Mouse (Mus musculus) CD8-positive naive resting alpha-beta T cell, adult 2 months (primary cell): ENCODE data around the gene Rbm6.

ENCODE experiments used
- DNase-seq, 2 experiments: peaks; one replicate each; pipeline ENCODE4 v3.0.0; 2022; ENCODE audit warnings: low read depth in 2 of 2, low spot score in 2 of 2

Rbm6 gene

DNA sequence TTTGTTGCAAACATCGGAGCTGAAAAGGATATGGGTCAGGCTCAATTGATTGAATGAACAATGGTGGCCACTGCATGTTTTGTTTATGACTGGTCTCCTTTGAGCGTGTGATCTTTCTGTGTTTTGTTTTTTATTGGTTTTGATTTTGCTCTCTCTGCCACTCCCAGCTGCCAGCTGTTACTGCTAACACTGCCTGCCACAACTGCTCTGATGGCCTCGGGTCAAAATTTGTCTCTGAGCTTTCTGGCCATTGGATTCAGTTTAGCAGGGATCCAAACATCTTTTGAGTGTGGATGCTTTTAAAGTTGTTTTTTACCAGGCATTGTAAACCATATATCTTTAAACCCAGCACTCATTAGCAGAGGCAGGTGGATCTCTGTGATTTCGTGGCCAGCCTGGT is 7.4 kb upstream of the Rbm6 start:
- no peak for DNase-seq

DNA sequence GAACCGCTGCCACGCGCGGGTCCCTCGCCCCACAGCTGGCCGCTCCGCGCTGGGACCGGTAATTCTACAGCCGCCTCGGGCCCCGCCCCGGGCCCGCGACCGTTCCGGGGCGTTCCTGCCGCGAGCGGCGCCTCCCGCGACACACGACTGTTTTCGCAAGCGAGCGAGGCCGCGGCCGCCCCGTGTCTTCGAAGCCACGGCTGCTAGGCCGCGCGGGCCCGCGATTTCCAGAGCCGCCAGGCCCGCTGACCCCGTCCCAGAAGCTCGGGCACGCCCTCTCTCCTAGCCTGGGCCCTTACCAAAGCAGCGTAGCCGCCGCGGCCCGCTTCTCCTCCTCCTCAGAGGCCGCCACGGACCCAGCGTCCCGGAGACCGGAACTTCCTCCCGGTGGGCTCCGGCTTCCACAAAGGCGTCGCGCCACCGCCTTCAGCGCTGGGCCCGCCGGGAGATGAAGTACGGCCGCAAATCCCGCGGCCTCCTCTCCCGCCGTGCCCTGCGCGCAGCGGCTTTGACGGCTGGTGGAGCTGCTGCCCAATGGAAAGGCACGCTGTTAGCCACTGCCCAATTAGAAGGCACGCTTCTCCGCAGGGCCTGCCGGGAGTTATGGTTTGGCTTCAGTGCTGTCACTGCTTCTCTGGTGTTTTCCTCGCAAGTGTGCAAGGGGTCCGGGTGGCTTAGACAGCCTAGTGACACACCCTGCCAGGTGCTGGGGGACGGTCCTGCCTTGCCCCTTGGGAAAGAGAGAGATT is 513 bp downstream of the Rbm6 start:
- DNase-seq, result peak; percentile 89 to 90

DNA sequence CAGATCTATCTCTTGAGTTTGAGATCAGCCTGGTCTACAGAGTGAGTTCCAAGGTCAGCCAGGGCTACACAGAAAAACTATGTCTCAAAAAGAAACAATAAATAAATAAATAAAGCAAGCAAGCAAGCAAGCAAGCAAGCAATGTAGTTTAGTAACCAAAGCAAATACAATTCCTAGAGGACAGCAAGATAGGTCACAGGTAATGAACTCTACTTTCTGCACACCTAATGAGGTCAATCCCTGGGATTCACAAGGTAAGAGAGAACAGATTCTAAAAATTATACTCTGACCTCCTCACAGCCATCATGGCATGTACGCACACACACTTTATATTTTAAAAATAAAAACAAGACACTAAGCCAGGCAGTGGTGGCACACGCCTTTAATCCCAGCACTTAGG is 7.0 kb downstream of the Rbm6 start:
- no peak for DNase-seq

DNA sequence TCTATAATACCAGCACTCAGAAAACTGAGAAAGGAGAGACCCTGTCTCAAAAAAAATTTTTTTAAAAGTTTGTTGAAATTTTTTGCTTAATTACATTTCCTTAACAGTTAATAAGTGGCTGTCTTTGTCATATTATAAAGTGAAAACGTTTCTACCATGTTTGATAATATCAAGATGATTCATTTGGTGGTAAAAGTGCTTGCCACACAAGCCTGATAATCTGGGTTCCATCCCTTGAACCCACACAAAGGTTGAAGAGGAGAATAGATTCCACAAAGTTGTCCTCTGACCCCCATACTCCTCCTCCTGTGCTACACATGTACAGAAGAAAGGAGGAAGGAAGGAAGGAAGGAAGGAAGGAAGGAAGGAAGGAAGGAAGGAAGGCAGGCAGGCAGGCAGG is 8.5 kb downstream of the Rbm6 start:
- DNase-seq, result no peak

DNA sequence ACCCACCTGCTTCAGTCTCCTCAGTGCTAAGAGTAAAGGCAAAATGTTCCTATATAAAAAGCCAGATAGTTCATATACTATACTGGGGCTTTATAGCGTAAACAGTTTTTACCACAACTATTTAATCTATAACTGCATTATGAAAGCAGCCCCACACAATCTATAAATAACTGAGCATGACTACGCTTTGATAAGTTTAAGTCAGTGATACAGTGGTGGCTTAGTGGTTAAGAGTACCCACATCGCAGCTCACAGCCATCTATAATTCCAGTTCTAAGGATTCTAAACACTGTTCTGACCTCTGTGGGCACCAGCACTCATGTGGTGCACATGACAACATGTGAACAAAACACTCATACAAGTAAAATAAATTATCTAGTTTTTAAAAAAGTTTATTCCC is 14.7 kb downstream of the Rbm6 start:
- DNase-seq, result no peak

DNA sequence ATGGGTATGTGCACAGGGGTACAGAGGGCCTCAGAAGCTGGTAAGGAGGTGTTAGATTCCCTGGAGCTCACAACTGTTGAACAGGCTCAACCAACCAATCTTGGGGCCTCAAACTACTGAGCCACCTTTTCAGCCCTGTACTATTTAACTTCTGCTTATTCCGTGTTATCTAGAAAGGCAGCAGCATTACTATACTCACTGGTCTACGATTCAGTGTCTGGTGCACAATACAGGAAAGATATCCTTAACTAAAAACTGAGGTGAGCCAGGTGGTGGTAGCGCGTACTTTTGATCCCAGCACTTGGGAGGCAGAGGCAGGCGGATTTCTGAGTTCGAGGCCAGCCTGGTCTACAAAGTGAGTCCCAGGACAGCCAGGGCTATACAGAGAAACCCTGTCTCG is 24.1 kb downstream of the Rbm6 start:
- no peak for DNase-seq

DNA sequence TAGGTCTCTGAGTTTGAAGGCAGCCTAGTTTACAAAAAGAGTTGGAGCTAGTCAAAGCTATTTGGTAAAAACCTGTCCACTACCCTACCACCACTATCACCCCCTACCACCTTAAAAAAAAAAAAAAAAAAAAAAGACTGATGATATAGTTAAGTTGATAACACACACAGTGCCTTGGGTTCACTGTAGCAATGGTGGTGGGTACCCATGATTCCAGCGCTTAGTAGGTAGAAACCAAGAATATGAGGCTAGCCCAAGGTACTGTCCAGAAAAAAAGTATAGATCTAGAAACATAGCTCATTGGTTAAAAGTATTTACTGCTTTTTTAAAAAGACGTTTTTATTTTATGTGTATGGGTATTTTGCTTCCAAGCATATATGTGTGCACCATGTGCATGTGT is 30.3 kb downstream of the Rbm6 start:
- DNase-seq, result no peak

DNA sequence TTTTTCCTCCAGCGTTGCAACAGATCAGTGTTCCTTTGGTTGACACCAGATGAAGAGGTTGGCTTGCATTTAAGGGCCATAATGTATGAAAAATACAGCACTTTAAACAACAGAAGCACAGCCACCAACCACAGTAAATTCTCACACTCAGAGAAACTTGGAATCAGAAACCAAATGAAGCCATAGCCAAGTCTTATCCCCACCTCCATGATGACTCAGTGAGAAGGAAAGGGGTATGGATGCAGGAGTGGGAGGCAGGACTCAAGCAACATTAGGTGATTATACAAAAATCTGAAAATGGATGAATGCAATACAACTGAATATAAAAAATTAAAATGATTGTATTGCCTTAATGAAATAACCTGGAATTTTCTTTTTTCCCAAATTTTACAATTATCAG is 34.2 kb downstream of the Rbm6 start:
- DNase-seq, result no peak

DNA sequence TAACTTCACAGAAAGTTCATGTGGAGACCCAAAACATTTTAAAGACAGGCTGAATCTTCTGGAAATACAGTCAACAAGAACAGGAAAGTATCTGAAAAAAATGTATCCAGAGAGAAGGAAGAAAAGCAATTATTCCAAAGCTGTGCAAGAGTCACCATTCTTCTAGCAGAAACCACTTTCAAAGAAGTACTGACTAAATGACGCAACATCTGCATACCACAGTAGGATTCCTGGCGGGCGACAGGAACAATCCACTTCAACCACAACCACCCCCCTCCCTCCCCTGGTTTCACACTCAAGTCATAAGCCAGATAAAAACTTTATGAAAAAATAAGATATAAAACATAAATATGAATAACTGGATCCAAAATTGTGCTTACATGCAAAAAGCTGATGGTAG is 39.2 kb downstream of the Rbm6 start:
- DNase-seq, result no peak

DNA sequence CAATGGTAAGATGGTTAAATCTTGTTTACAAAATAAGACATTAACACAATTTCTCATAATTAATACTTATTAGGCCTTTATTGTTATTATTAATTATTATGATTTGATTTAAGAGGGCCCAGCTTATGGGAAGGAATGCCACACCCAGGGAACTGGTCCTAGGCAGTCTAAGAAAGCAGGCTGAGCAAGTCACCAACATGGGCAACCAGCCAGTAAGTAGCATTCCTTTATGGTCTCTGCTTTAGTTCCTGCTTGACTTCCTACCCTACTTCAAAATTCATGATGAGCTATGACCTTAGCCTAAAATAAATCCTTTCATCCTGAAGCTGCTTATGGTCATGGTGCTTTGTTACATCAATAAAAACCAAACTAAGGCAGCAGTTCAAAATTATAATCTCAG is 41.3 kb downstream of the Rbm6 start:
- DNase-seq, result no peak

DNA sequence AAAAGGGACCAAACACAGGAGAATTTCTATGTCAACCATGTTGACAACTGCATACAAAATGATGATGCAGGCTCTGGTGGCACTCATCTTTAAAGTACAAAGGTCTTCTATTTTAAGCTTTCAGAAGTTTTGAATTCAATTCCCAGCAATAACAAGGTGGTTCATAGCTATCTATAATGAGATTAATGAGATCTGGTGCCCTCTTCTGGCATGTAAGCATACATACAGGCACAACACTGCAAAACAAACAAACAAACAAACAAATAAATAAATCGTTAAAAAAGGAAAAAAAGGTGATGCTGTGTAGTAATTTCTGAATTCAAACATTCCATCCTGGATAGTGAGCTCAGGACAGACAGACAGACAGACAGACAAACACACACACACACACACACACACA is 60.9 kb downstream of the Rbm6 start:
- no peak for DNase-seq

DNA sequence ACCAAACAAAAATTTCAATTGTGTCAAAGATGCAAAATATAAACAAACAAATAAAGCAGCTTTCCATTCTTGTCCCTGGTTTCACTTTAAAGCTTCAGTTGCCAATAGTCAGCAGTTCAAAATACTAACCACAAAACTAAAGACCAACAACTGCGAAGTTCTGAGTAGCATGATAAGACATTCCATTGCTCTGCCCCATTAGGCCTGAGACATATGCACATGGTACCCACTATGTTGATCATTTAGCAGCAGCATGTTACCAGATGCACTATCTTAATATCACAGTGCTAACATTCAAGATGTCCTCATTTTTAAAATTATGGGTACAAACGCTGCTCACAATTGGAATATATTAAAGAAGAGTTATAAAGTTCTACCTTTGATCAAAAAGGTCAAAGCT is 62.1 kb downstream of the Rbm6 start:
- no peak for DNase-seq

DNA sequence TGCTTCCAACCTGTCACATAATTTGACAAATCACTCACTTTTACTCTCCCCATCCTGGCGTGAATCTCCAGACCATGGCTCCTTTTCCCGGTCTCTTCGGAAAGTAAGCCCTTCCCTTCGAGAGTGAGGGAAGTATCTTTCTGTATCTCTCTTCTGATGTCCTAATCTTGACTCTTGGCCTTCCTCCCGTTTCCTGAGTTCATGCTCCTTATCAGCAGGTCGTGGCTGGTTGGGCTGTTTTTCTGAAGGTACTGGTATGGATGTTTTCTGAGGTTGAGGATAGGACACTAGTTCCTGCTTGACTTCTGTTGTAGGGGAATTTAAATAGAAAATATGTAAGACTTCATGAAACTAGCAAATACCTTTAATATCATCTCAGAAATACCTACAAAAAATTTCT is 81.3 kb downstream of the Rbm6 start:
- DNase-seq, result no peak

DNA sequence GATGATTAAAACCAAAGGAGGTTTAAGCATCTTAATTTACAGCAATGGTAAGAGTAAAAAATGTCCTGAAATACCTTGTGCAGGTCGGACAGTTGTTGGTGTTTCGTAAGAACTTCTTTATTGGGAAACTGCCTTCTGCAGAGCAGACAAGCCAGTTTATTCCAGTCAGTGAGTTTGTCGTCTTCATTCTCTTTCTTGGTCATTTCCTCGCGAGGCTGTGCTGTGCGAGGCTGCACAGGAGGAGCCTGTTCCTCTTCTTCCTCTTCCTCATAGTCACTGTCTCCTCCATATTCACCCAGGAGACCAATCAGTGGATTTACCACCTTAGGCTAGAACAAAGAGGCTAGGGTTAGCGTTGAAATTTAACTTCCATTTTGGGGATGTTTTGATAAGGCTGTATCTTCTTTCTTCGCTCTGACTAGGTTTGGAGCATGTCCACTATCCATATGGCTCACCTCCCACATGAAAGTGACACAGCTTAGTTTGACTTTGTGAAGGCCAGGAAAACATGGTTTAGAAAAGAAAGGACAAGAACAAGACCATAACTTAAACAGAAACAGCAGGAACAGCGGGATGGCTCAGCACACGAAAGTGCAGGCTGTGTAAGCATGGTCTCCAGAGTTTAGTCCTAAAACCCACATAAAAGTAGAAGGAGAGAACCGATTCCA is 90.4 kb downstream of the Rbm6 start:
- no peak for DNase-seq

DNA sequence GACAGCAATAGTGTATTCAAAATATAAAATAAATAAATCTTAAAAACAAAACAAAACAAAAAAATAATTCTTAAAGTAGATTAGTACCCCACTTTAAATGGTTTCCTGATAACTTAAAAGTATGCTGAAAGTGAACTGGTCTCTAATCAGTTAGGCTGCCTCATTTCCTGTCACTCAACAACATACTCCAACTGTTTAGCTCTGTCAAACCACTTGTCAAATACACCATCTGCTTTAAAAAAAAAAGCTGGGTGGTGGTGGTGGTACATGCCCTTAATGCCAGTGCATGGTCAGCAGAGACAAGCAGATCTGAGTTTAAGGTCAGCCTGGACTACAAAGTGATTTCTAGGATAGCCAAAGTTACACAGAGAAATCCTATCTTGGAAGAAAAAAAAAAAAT is 96.2 kb downstream of the Rbm6 start:
- no peak for DNase-seq

DNA sequence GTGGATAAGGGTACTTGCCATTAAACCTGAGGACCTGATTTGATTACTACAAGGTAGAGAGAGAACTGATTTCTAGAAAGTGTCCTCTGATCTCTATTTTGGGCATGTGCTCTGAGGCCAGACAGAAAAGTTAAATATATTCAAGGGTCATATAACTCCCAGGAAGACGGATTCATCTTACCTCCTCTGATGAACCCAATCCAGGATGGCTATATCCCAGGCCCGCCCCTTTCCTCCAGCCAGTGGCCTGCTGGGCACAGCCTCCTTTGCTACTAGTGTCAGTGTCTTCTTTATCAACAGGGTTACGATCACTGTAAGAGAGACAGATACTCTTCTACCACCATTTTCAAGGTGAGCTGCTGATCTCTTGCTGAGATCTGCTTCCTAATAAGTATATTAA is 98.6 kb downstream of the Rbm6 start:
- DNase-seq, result no peak

DNA sequence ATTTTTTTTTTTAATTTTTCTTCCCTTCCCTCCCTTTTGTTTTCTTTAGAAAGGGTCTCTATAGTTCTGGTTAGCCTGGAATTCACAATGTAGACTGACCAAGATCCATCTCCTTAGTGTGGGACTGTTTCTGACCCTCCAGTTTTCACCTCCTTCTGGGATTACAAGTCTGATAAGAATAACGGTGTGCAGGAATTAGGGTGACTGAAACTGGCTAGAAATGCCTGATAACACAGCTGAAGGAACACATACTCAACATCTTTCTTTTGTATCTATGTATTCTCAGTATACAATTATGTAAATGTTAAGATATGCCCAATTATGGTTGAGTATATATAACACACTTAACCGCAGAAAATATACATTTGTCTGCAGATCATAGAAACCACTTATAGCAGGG is 101.3 kb downstream of the Rbm6 start:
- DNase-seq, result no peak

DNA sequence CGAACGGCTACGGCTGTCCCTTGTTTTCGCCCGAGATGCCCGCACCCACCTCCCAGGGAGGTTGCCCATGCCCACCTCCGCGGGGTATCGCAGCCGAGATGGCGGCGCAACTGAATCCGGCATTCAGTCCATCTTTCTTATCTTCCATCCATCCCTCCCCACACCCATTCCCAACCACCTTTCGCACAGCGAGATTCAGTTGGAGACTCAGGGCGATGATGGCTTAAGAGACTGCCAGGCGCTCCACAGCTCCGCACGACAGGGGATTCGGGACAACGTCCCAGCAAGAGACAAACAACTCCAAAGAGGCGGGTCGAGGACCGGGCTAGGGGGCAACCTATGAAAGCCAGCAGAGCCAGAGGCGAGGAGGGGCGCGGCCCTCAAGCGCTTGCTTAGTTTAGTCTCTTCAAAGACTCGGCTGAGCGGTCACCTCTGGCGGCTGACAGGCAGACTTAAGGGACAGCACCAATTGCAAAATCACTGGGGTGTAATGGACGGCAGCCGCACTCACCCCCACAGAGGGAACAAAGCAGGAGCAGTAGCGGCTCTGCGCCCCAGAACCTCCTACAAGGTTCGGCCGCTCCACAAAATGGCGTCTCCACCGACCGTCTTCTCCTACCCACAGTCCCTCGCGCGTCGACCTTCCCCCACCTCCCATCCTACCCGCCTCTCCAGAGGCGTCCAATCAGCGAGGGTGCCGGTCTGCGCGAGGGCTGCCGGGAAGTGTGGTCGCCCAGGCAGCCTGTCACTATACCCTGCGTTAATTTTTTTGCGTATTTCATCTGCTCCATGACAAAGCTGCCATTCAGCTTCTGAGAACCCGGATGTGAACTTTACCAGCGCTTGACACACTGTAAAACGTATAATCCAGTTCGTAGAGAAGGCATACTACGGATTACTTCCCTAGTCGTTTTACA is 102.4 kb downstream of the Rbm6 start, which contains the start of gene Rbm5:
Gene Rbm5, minus strand, starts transcription at position 623 of the 917 bp plus-strand sequence.
- peak; percentile 91 to 92 for DNase-seq

DNA sequence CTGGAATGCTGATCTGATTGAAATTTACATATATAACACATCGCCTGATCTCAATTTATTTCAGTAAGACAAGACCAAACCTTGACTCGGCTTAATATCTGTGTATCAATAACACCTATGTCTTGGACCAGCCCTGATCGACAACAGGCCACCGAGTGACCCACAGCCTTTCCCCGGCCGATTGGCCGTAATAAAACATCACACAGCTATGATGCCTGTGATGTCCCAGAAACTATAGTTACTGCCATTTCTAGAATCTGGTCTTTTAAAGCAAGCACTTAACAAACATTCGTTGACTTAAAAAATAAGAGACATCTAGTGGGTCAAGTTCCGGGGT is 103.0 kb downstream of the Rbm6 start:
- DNase-seq, result no peak

DNA sequence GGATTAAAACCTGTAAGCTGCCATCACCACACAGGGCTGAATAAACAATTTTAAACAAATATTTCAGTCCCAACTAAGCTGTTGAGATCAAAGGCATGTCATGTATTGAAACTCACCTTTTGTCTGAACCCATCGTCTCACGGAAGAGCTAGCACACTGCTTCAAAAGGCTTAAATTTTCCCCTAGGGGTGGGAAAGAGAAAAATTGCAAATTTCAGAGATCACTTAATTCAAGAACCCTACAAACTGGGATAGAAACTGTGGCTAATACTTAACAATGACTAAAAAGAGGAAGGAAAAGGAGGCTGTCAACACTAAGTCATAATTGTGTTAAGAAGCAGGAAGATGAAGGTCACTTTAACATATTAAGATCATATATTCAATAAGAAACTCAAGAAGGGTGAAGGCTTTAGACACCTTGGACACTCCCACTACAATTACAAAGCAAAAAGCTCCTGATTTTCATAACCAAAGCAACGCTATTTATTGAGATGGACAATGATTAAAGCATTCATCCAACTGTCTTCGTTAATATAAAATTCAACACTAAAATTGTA is 103.5 kb downstream of the Rbm6 start:
- no peak for DNase-seq

DNA sequence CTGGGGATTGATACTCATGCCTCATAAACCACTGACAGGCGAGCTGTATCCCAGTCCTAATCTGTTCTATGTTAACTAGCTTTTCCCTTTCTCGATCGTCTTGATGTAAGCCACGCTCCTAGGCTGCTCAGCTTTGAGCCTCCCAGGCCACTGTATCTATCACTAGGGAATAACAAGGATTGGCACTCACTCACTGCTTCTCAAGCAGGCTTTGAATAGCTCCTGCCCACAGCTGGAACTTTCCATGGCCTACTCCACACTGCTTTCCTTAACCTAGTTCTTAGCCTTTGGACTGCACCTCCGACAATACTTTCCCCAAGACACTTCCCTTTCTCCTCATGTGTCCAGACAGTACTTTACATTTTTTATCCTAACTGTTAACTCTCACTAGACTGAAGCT is 104.2 kb downstream of the Rbm6 start:
- DNase-seq, result no peak

DNA sequence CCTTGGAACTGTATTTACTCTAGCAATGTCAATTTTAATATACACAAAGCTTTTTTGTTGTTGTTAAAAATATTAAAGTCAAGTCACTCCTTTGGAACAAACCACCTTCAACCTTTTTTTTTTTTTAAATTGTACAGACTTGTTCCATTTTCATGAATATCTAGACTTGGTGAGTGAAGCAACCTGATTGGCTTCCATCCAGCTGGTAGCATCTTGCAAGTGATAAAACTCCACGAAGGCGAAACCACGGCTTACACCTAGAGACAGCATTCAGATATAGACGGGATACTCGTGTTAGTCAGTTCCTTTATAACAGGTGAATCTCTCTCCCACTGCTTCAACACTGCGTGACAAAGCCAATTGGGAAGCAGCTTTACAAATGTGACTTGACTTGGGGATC is 113.4 kb downstream of the Rbm6 start:
- no peak for DNase-seq
